Mouse (Mus musculus) forebrain, embryonic 10.5 days (tissue): ENCODE measurements around the gene Arpc1b. TPM values are rescaled to one million over a fixed set of nuclear protein-coding genes. Genes with fewer than 3 reads are reported as not detected.

Experiments used
- polyA plus RNA-seq: library from polyadenylated mRNA; unstranded; fragments of >200 nt; fragmentation: Nextera tagmentation; extraction: Ambion mirVana; gene quantifications from 2 replicates; pipeline ENCODE4 v1.2.1, GENCODE M21; 2016

Arpc1b gene
- polyA plus RNA-seq, 1 experiment from 2014 or later = 82.9 TPM

Other genes starting within 250 kb of the Arpc1b start
- 12.1 and 13.0 TPM in 2 replicates for gene Smurf1, start 148.4 kb upstream of the Arpc1b start, polyA plus RNA-seq
- not detected in 2 replicates for gene Gm4871, start 81.5 kb upstream of the Arpc1b start, polyA plus RNA-seq
- gene 1700018F24Rik, start 71.2 kb upstream of the Arpc1b start, polyA plus RNA-seq = not detected in 2 replicates
- gene Arpc1a, start 30.4 kb upstream of the Arpc1b start, polyA plus RNA-seq = 120 and 121 TPM in 2 replicates
- gene Kpna7, start 30.2 kb upstream of the Arpc1b start, polyA plus RNA-seq = not detected in 2 replicates
- 148 and 151 TPM in 2 replicates for gene Pdap1, start 26.0 kb downstream of the Arpc1b start, polyA plus RNA-seq
- 250 and 253 TPM in 2 replicates for gene Bud31, start 26.1 kb downstream of the Arpc1b start, polyA plus RNA-seq
- gene Ptcd1, start 52.9 kb downstream of the Arpc1b start, polyA plus RNA-seq = 17.5 and 18.9 TPM in 2 replicates
- gene Cpsf4, start 53.0 kb downstream of the Arpc1b start, polyA plus RNA-seq = 91.4 and 92.5 TPM in 2 replicates
- 508 and 509 TPM in 2 replicates for gene Atp5j2, start 77.8 kb downstream of the Arpc1b start, polyA plus RNA-seq
- gene Zkscan14, start 87.7 kb downstream of the Arpc1b start, polyA plus RNA-seq = 5.9 and 6.5 TPM in 2 replicates
- gene Zkscan5, start 90.3 kb downstream of the Arpc1b start, polyA plus RNA-seq = 18.4 and 18.9 TPM in 2 replicates
- gene Zfp655, start 117.5 kb downstream of the Arpc1b start, polyA plus RNA-seq = 31.0 and 33.8 TPM in 2 replicates
- gene Zscan25, start 166.3 kb downstream of the Arpc1b start, polyA plus RNA-seq = 0.42 and 0.46 TPM in 2 replicates
- gene Cyp3a57, start 231.1 kb downstream of the Arpc1b start, polyA plus RNA-seq = not detected in 2 replicates